Mouse (Mus musculus) embryonic facial prominence, embryonic 11.5 days (tissue): Measurements from ENCODE around the gene Cited2. TPM values are rescaled to one million over a fixed set of nuclear protein-coding genes. Genes with fewer than 3 reads are reported as not detected.

ENCODE experiments used
- ATAC-seq: fragments of 200-750 bp; cut with Nextera tagmentation; replicated peaks from 2 replicates; pipeline ENCODE4 v1.8.0; 2017; ENCODE audit warnings: low read depth; ENCODE audit not compliant: insufficient number of reproducible peaks, low FRiP score, low TSS enrichment
- DNase-seq: peaks from one replicate; pipeline ENCODE4 v3.0.0-alpha.2; 2015; ENCODE audit warnings: low spot score
- H3K27ac ChIP-seq: fragments of 300-500 bp; sonication (generic); replicated peaks from 2 replicates; pipeline ENCODE4 v1.5.1; 2014; ENCODE audit warnings: mild to moderate bottlenecking, low read depth, low read length, control low read depth
- H3K27me3 ChIP-seq: fragments of 300-500 bp; sonication (generic); 2 replicates; pipeline ENCODE4 v1.6.1; 2014; ENCODE audit warnings: mild to moderate bottlenecking, low read length, moderate library complexity, mixed read lengths; ENCODE audit not compliant: control insufficient read depth, insufficient read depth
- H3K36me3 ChIP-seq: fragments of 300-500 bp; sonication (generic); replicated peaks from 2 replicates; pipeline ENCODE4 v1.6.1; 2014; ENCODE audit warnings: low read depth, mild to moderate bottlenecking, low read length, moderate library complexity, mixed read lengths; ENCODE audit not compliant: control insufficient read depth, insufficient read depth
- H3K4me1 ChIP-seq: fragments of 300-500 bp; sonication (generic); 2 replicates; pipeline ENCODE4 v1.6.1; 2014; ENCODE audit warnings: low read length, mixed read lengths; ENCODE audit not compliant: control insufficient read depth, insufficient read depth
- H3K4me2 ChIP-seq: fragments of 300-500 bp; sonication (generic); 2 replicates; pipeline ENCODE4 v1.6.1; 2014; ENCODE audit warnings: low read depth, mild to moderate bottlenecking, control low read depth, low read length, moderate library complexity
- H3K4me3 ChIP-seq: fragments of 300-500 bp; sonication (generic); 2 replicates; pipeline ENCODE4 v1.5.1; 2014; ENCODE audit warnings: low read depth, low read length, control low read depth
- H3K9ac ChIP-seq: fragments of 300-500 bp; sonication (generic); replicated peaks from 2 replicates; pipeline ENCODE4 v1.6.1; 2014; ENCODE audit warnings: mild to moderate bottlenecking, control low read depth, low read length
- H3K9me3 ChIP-seq: fragments of 300-500 bp; sonication (generic); replicated peaks from 2 replicates; pipeline ENCODE4 v1.6.1; 2016; ENCODE audit warnings: mild to moderate bottlenecking, low read length, inconsistent platforms, mixed read lengths; ENCODE audit not compliant: control insufficient read depth
- WGBS: fragments of 180-500 bp; shearing (Covaris S2); extraction: QIAGEN DNeasy Blood & Tissue Kit; methylation state at CpG from one replicate; pipeline ENCODE4 v1.1.7; 2014; 5-methylcytosine and 5-hydroxymethylcytosine counted together
- polyA plus RNA-seq: library from polyadenylated mRNA; unstranded; fragments of >200 nt; fragmentation: Nextera tagmentation; extraction: Ambion mirVana; gene quantifications from 2 replicates; pipeline ENCODE4 v1.2.1, GENCODE M21; 2014

The Cited2 gene
- polyA plus RNA-seq, 1 experiment from 2014 or later: 51.5 TPM

- Histone ChIP-seq H3K36me3 (no peaks in the 10 kb centered on the region), H3K9me3 (no peaks in the 10 kb centered on the region), H3K4me3 (peak overlapping the region; percentile 12; the same call in 1 of the 2 replicates), H3K27ac (no peak overlapping the region), H3K4me1 (no peaks in the 10 kb centered on the region), H3K9ac (no peak overlapping the region), H3K27me3 (no peaks in the 10 kb centered on the region), H3K4me2 (peak overlapping the region; percentile 21)
- 33% methylated on average over 7 of the region's 7 CpGs for WGBS
- peak; percentile 4 for DNase-seq
- ATAC-seq: no peak
These were observed 2.8 kb downstream of the Cited2 start for GRCm38 (mm10) chr10:17725644-17726372.

GRCm38 (mm10) chr10:17726373-17726720 lies 3.3 kb downstream of the Cited2 start:
- Histone ChIP-seq H3K9ac (no peak overlapping the region), H3K4me1 (no peaks in the 10 kb centered on the region), H3K9me3 (no peaks in the 10 kb centered on the region), H3K4me3 (no peak overlapping the region), H3K36me3 (no peaks in the 10 kb centered on the region), H3K27ac (no peak overlapping the region), H3K4me2 (peak overlapping the region; percentile 21; the same call in 1 of the 2 replicates), H3K27me3 (no peaks in the 10 kb centered on the region)
- peak; percentile 3 for DNase-seq
- ATAC-seq: no peak
- WGBS: 48% methylated on average over 2 of the region's 2 CpGs

- ATAC-seq (no peak), DNase-seq (peak; percentile 52)
- Histone ChIP-seq H3K27me3 (no peaks in the 10 kb centered on the region), H3K27ac (no peak overlapping the region), H3K36me3 (no peaks in the 10 kb centered on the region), H3K9ac (no peak overlapping the region), H3K9me3 (no peaks in the 10 kb centered on the region), H3K4me1 (no peaks in the 10 kb centered on the region), H3K4me3 (no peak overlapping the region), H3K4me2 (no peak overlapping the region)
- WGBS: 15% methylated on average over 15 of the region's 15 CpGs
These were observed 4.3 kb downstream of the Cited2 start for GRCm38 (mm10) chr10:17727161-17727925.

GRCm38 (mm10) chr10:17727926-17728279 lies 4.9 kb downstream of the Cited2 start:
- H3K4me2 ChIP-seq: no peak overlapping the region
- H3K36me3 ChIP-seq: no peaks in the 10 kb centered on the region
- peak; percentile 79 for DNase-seq
- no peak for ATAC-seq
- H3K9me3 ChIP-seq: no peaks in the 10 kb centered on the region
- no peaks in the 10 kb centered on the region for H3K27me3 ChIP-seq
- no peaks in the 10 kb centered on the region for H3K4me1 ChIP-seq
- WGBS: 12% methylated on average over 5 of the region's 5 CpGs
- no peak overlapping the region for H3K27ac ChIP-seq
- H3K9ac ChIP-seq: no peak overlapping the region
- no peak overlapping the region for H3K4me3 ChIP-seq

- H3K9me3 ChIP-seq: no peaks in the 10 kb centered on the region
- H3K4me2 ChIP-seq: no peak overlapping the region
- no peak overlapping the region for H3K4me3 ChIP-seq
- no peak overlapping the region for H3K27ac ChIP-seq
- DNase-seq (no peak), ATAC-seq (no peak)
- H3K4me1 ChIP-seq: no peaks in the 10 kb centered on the region
- H3K36me3 ChIP-seq: no peaks in the 10 kb centered on the region
- WGBS: 14% methylated on average over 4 of the region's 4 CpGs
- no peaks in the 10 kb centered on the region for H3K27me3 ChIP-seq
- no peak overlapping the region for H3K9ac ChIP-seq
These were observed 5.7 kb downstream of the Cited2 start for GRCm38 (mm10) chr10:17728711-17729110.

GRCm38 (mm10) chr10:17729476-17729875 lies 6.5 kb downstream of the Cited2 start:
- no peak overlapping the region for H3K27ac ChIP-seq
- no peak overlapping the region for H3K4me2 ChIP-seq
- H3K36me3 ChIP-seq: no peaks in the 10 kb centered on the region
- H3K4me3 ChIP-seq: no peak overlapping the region
- DNase-seq (no peak), ATAC-seq (no peak)
- H3K9ac ChIP-seq: no peak overlapping the region
- H3K9me3 ChIP-seq: no peaks in the 10 kb centered on the region
- H3K27me3 ChIP-seq: no peaks in the 10 kb centered on the region
- 62% methylated on average over 6 of the region's 6 CpGs for WGBS
- no peaks in the 10 kb centered on the region for H3K4me1 ChIP-seq

- Histone ChIP-seq H3K36me3 (no peaks in the 10 kb centered on the region), H3K27ac (no peak overlapping the region), H3K9me3 (no peaks in the 10 kb centered on the region), H3K4me3 (no peak overlapping the region), H3K4me1 (no peaks in the 10 kb centered on the region), H3K27me3 (no peaks in the 10 kb centered on the region), H3K4me2 (no peak overlapping the region), H3K9ac (no peak overlapping the region)
- 21% methylated on average over 4 of the region's 4 CpGs for WGBS
- ATAC-seq: no peak
- DNase-seq: peak; percentile 85
These were observed 10.0 kb downstream of the Cited2 start for GRCm38 (mm10) chr10:17733057-17733456.

GRCm38 (mm10) chr10:17742581-17742980 lies 19.6 kb downstream of the Cited2 start:
- Histone ChIP-seq H3K9me3 (no peaks in the 10 kb centered on the region), H3K4me1 (no peaks in the 10 kb centered on the region), H3K27me3 (no peaks in the 10 kb centered on the region), H3K9ac (no peak overlapping the region), H3K36me3 (no peaks in the 10 kb centered on the region), H3K4me3 (no peak overlapping the region), H3K4me2 (no peak overlapping the region), H3K27ac (no peak overlapping the region)
- 96% methylated on average over 2 of the region's 2 CpGs for WGBS
- no peak for ATAC-seq
- no peak for DNase-seq
